ENCODE assay signal across 13 mouse cellular contexts in the genomic region with DNA sequence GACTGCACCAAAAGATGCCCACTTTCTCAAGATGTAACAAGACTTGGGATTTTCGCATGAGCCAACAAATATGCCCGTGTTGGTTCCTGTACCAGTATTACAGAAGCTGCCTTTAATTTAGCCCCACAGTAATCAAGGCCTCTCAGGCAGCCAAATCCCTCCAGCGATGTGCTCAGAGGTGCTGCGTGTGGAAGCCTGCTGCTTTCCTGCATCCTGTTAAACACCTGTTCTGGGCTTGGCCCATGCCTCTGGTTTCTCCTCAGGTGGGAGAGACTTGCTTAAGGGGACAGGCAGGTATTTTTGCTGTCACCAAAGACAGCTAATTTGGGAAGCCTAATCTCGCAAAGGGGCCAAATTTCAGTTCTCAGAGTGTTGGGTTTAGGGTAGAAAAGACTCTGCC.
"Had no signal": no experiment of that assay in that cellular context is flagged by ENCODE, and none has a peak within 500 bp of the region (broad histone marks: within the 10 kb centered on the region; RNA-seq: fewer than 3 reads in every experiment).

No protein-coding gene starts in this region.

- DNase-seq: gastrocnemius, adult 2 months; gastrocnemius, postnatal 14 days; heart, adult 18-20 months; heart, postnatal 14 days; heart, postnatal 36 days; kidney, adult 11 months; kidney, adult 2 months; kidney, adult 9 months; kidney, postnatal 14 days; kidney, postnatal 36 days; layer of hippocampus, adult 9-11 months; layer of hippocampus, postnatal 36 days; left cerebral cortex, postnatal 4 days had no signal
